Mouse (Mus musculus) frontal cortex, postnatal 36 days (tissue): ENCODE measurements around the gene Fam216b.
A peak's percentile ranks its signal among the peaks of the same experiment; 100 is the strongest.

ENCODE experiments used
- DNase-seq, 2 experiments: peaks; one replicate each; pipeline ENCODE4 v3.0.0; 2022; ENCODE audit warnings: low spot score in 2 of 2

Gene Fam216b

DNA sequence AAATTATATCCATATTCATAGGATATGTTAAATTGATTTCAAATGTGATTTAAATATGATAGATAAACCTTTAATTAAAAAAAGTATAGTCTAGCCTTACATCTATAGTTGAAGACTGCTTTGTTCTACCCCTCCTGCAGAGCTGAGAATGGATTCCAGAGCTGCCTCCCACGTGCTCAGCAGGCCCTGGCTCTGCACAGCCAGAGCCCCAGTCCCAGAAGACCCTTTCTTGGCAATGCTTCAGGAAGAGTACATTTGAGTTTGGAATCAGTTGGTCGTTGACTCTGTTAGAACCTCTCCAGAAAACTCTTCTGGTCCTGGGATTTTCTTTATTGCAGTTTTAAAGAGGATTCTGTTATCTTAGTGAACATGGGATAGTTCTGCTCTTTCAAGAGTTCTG, 45.7 kb downstream of the Fam216b start:
- no peak for DNase-seq

DNA sequence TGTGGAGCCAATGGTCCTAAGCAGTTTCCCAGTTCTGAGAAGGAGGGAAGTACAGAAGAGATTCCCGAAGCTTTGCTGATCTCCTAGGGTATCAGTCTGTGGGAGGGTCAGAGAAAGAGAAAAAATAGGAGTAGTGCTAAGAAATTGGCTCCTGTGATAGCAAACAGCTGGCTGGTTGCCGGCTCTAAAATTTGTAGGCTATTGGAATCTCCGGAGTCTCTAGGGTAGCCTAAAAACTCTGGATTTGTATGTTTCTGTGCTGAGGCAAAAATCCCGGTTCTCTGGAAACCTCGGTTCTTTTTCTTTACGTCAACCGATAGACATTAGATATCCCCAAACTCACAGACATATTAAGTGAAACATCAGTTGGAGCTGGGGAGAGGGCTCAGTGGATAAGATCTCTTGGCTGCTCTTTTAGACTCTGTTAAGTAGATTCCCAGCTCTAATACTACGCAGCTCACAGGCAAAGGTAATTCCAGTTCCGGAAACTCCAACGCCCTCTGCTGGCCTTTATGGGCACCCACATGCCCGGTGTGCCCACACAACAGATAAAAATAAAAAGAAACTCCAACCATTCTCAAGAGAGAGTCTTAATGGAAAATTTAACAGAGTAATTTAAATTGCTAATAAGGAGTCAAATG, 46.8 kb downstream of the Fam216b start:
- DNase-seq = no peak

DNA sequence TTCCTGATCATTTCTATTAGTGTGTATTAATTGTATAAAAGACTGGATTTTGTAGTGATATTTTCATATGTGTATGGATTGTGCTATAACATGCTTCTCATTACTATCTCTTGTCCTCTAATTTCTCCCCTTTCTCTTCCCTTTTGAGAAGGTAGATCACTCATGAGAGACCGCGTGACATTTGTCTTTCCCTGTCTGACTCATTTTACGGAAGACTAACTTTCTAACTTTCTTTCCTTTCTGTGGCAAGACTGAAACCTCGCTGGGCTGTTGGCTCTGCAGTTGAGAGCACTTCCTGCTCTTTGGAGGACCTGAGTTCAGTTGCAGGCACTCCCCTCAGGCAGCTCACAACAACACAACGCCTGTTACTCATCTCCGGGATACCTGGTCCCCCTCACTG, 48.2 kb downstream of the Fam216b start:
- no peak for DNase-seq

DNA sequence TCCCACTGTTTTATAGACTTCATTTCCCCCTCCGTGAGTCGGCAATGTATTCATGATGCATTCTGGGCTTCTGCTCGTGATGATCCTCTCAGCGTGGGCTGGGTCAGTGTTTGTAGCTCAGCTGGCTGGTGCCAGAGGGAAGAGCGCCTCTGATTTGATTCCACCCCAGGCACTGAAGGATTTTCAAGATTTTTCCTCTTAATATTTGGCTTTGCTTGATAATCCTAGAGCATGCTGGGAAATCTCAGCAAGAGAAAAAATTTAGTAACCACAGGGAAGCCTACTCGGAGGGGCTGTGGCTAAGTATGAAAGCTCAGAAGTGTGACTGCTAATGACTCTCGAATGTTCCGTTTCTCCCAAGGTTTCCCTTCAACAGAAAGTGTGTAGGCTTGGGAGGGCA, 49.9 kb downstream of the Fam216b start:
- DNase-seq = peak in 1 of 2 experiments; percentile 10
